Mouse (Mus musculus): ENCODE measurements at regions not wholly inside any gene's neighbourhood (a gene's known extent, or its start where the extent isn't known, plus 50 kb on each side); places are given as distances from the start of the nearest gene placed in this dataset.

DNA sequence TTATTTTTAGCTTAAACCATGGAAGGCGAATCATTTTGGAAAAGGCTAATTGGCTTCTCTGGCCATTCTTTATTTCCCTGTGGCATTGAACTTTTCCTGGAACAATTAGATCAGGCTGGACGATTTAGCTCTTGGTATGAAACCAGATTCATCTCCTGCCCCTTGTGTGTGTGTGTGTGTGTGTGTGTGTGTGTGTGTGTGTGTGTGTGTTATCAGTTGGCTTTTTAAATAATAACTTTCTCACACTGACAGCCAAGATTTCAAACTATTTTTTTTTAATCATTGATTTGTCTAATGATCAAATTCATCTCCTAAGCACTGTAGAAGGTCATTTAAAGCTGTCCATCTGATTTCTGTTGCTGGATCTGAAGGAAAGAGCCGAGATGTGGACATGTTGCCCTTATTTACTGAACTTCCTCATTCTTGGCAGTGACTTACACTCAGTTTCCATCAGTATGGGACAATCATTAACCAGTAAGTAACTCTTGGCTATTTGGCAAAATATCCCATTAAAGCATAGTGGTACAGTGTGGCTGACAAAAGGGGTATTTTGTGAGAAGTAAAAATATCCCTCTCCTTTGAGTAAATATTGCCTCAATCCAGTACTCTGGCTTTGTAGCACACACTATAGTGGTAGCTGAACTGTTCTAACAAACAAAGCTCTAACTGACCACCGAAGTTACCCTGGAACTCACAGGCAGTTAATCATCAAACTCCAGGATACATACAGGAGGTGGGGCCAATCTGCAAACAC is 82.5 kb upstream of the Dpt start:
- H3K36me3 ChIP-seq (ENCODE audit: insufficient read depth), result no peaks in the 10 kb centered on the region
- WGBS, result 50% methylated on average over 4 of the region's 4 CpGs
- no peak for TF ChIP-seq CTCF (IDR thresholded peaks at IDR 0.05; ENCODE audit: low read depth)
- H3K9me3 ChIP-seq (ENCODE audit: low read depth, low read length), result no peaks in the 10 kb centered on the region
- H3K27me3 ChIP-seq (ENCODE audit: insufficient read depth, low read length), result no peaks in the 10 kb centered on the region
- H3K27ac ChIP-seq (ENCODE audit: low read depth), result peak overlapping the region; percentile 46; the same call in 1 of the 2 replicates
- no peak overlapping the region for H3K4me3 ChIP-seq (ENCODE audit: low read depth, low read length)
- H3K9ac ChIP-seq, result no peak overlapping the region
- no peaks in the 10 kb centered on the region for H3K4me1 ChIP-seq (ENCODE audit: insufficient read depth)
- ATAC-seq (ENCODE audit: insufficient read depth) (peak; percentile 84), DNase-seq (peak; percentile 41)
- H3K4me2 ChIP-seq, result no peak overlapping the region

DNA sequence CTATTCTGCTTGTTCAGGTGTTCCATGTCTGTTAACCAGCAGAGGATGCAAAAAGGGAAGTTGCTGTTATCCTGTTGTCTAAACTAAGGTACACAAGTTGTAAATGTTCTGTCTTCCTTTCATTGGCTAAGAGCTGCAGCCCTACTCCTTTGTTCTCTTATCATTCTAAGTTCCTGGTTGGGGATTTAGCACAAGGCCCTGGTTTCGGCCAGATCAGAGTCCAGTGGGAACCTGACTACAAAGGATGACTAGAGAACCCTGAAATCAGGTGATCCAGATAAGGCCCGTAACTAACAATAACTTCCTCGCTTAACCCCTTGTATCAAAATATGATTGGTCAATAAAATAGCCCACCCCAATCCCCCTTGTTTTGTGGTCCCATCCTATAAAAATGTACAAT is 83.9 kb upstream of the Dpt start:
- H3K36me3 ChIP-seq (ENCODE audit: insufficient read depth), result no peaks in the 10 kb centered on the region
- no peaks in the 10 kb centered on the region for H3K9me3 ChIP-seq (ENCODE audit: low read depth, low read length)
- no peaks in the 10 kb centered on the region for H3K4me1 ChIP-seq (ENCODE audit: insufficient read depth)
- H3K9ac ChIP-seq, result no peak overlapping the region
- H3K4me3 ChIP-seq (ENCODE audit: low read depth, low read length), result no peak overlapping the region
- no peak overlapping the region for H3K27ac ChIP-seq (ENCODE audit: low read depth)
- WGBS, result 91% methylated on average over 3 of the region's 3 CpGs
- H3K4me2 ChIP-seq, result no peak overlapping the region
- ATAC-seq (ENCODE audit: insufficient read depth), result no peak
- no peak for DNase-seq
- H3K27me3 ChIP-seq (ENCODE audit: insufficient read depth, low read length), result no peaks in the 10 kb centered on the region
- TF ChIP-seq CTCF (IDR thresholded peaks at IDR 0.05; ENCODE audit: low read depth), result no peak

DNA sequence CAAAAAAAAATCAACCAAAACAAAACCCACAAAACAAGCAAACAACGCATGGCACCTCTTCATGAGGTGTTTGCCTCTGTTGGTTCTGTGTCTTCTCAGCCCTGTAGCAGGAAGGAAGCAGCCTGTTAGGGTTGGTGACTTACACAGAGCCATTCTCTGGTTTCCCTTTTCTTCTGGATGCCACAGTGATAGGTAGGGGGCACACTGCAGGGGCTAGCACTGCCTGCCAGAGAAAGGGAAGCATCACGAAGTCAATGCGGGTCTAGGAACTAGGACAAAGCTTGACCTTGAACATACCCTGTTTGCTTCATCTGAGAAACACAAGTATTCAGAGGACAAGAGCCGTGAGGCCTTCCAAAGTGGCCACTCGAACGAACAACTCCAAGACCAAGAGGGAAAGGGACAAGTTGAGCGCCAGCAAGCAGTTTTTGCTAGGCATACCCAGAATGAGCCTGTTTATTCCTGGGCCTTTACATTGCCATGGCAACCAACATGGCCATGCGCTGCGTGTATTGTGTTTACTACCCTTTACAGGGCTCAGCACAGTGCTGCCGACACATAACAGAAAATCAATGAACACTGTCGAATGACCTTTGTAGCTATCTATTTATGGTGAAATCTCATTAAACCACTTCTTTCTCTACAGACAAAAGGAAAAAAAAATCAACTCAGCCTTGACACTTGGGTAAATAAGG is 91.9 kb upstream of the Dpt start:
- H3K4me3 ChIP-seq (ENCODE audit: low read depth, low read length), result no peak overlapping the region
- no peaks in the 10 kb centered on the region for H3K36me3 ChIP-seq (ENCODE audit: insufficient read depth)
- WGBS, result 65% methylated on average over 11 of the region's 11 CpGs
- no peaks in the 10 kb centered on the region for H3K9me3 ChIP-seq (ENCODE audit: low read depth, low read length)
- TF ChIP-seq CTCF (IDR thresholded peaks at IDR 0.05; ENCODE audit: low read depth), result no peak
- no peak overlapping the region for H3K9ac ChIP-seq
- ATAC-seq (ENCODE audit: insufficient read depth), result peak; percentile 31; the same call in 1 of the 2 replicates
- DNase-seq, result no peak
- no peaks in the 10 kb centered on the region for H3K27me3 ChIP-seq (ENCODE audit: insufficient read depth, low read length)
- H3K27ac ChIP-seq (ENCODE audit: low read depth), result no peak overlapping the region
- no peak overlapping the region for H3K4me2 ChIP-seq
- H3K4me1 ChIP-seq (ENCODE audit: insufficient read depth), result no peaks in the 10 kb centered on the region

DNA sequence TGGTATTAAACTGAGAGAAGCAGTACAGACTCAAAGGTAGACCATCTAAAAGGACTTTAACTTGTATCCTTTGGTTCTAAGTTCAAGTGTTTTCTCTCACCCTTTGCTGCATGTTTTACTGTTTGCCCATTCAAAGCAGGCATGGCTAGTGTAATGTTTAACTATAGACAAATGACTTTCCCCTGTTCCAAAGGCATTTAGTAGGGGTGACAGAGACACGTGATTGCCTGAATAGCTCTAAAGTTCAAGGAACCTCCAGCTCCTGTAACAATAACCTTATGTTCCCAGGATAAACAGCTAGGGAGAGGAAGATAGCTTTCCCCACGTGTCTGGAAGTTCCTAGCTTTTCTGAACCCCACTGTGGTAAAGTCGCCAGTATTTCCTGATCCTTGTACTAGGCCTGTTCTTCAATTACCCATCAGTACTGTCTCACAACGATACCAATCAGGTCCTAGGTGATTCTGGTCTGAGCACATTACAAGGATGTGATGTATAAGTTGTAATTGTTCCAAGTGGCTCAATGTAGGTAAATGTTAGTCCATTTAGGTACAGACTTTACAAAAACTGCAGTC is 92.8 kb upstream of the Dpt start:
- ATAC-seq (ENCODE audit: insufficient read depth), result no peak
- H3K36me3 ChIP-seq (ENCODE audit: insufficient read depth), result no peaks in the 10 kb centered on the region
- H3K4me2 ChIP-seq, result no peak overlapping the region
- TF ChIP-seq CTCF (IDR thresholded peaks at IDR 0.05; ENCODE audit: low read depth), result no peak
- H3K9me3 ChIP-seq (ENCODE audit: low read depth, low read length), result no peaks in the 10 kb centered on the region
- no peak overlapping the region for H3K4me3 ChIP-seq (ENCODE audit: low read depth, low read length)
- no peak overlapping the region for H3K9ac ChIP-seq
- no peaks in the 10 kb centered on the region for H3K27me3 ChIP-seq (ENCODE audit: insufficient read depth, low read length)
- WGBS, result 37% methylated on average over 4 of the region's 4 CpGs
- no peak for DNase-seq
- no peaks in the 10 kb centered on the region for H3K4me1 ChIP-seq (ENCODE audit: insufficient read depth)
- no peak overlapping the region for H3K27ac ChIP-seq (ENCODE audit: low read depth)

GRCm38 (mm10) chr1:164690055-164690454 is 106.4 kb upstream of the Dpt start:
- ATAC-seq (ENCODE audit: insufficient read depth), result peak; percentile 70; the same call in 1 of the 2 replicates
- TF ChIP-seq CTCF (IDR thresholded peaks at IDR 0.05; ENCODE audit: low read depth), result no peak

GRCm38 (mm10) chr1:164689311-164689710 is 107.1 kb upstream of the Dpt start:
- Histone ChIP-seq H3K4me2 (no peak overlapping the region), H3K4me3 (ENCODE audit: low read depth, low read length) (no peak overlapping the region), H3K36me3 (ENCODE audit: insufficient read depth) (no peaks in the 10 kb centered on the region), H3K9ac (no peak overlapping the region), H3K4me1 (ENCODE audit: insufficient read depth) (no peaks in the 10 kb centered on the region), H3K9me3 (ENCODE audit: low read depth, low read length) (no peaks in the 10 kb centered on the region), H3K27me3 (ENCODE audit: insufficient read depth, low read length) (no peaks in the 10 kb centered on the region), H3K27ac (ENCODE audit: low read depth) (no peak overlapping the region)
- 86% methylated on average over 4 of the region's 4 CpGs for WGBS
- DNase-seq, result no peak
- no peak for ATAC-seq (ENCODE audit: insufficient read depth)
- no peak for TF ChIP-seq CTCF (IDR thresholded peaks at IDR 0.05; ENCODE audit: low read depth)

More at GRCm38 (mm10) chr1:164690055-164690454, 106.4 kb upstream of the Dpt start:
- DNase-seq, result peak; percentile 28
- H3K9me3 ChIP-seq (ENCODE audit: low read depth, low read length), result no peaks in the 10 kb centered on the region
- H3K27ac ChIP-seq (ENCODE audit: low read depth), result no peak overlapping the region
- H3K4me2 ChIP-seq, result no peak overlapping the region
- no peaks in the 10 kb centered on the region for H3K4me1 ChIP-seq (ENCODE audit: insufficient read depth)
- H3K36me3 ChIP-seq (ENCODE audit: insufficient read depth), result no peaks in the 10 kb centered on the region
- no peak overlapping the region for H3K9ac ChIP-seq
- H3K27me3 ChIP-seq (ENCODE audit: insufficient read depth, low read length), result no peaks in the 10 kb centered on the region
- H3K4me3 ChIP-seq (ENCODE audit: low read depth, low read length), result no peak overlapping the region
- 50% methylated on average over 1 of the region's 1 CpGs for WGBS

GRCm38 (mm10) chr1:164684437-164684836 is 112.0 kb upstream of the Dpt start:
- TF ChIP-seq CTCF (IDR thresholded peaks at IDR 0.05; ENCODE audit: low read depth), result no peak
- Histone ChIP-seq H3K9me3 (ENCODE audit: low read depth, low read length) (no peaks in the 10 kb centered on the region), H3K27me3 (ENCODE audit: insufficient read depth, low read length) (no peaks in the 10 kb centered on the region), H3K27ac (ENCODE audit: low read depth) (no peak overlapping the region), H3K4me2 (no peak overlapping the region), H3K9ac (no peak overlapping the region), H3K4me1 (ENCODE audit: insufficient read depth) (no peaks in the 10 kb centered on the region), H3K36me3 (ENCODE audit: insufficient read depth) (no peaks in the 10 kb centered on the region), H3K4me3 (ENCODE audit: low read depth, low read length) (no peak overlapping the region)
- 42% methylated on average over 2 of the region's 2 CpGs for WGBS
- DNase-seq, result no peak
- no peak for ATAC-seq (ENCODE audit: insufficient read depth)
